Mouse (Mus musculus) limb, embryonic 14.5 days (tissue): ENCODE measurements at regions not wholly inside any gene's neighbourhood (a gene's known extent, or its start where the extent isn't known, plus 50 kb on each side); places are given as distances from the start of the nearest gene placed in this dataset.

Experiments used
- ATAC-seq: fragments of 200-750 bp; cut with Nextera tagmentation; 2 replicates; pipeline ENCODE4 v1.8.0; 2017; ENCODE audit warnings: low read depth, moderate number of reproducible peaks, moderate TSS enrichment; ENCODE audit not compliant: low FRiP score
- DNase-seq: peaks from one replicate; pipeline ENCODE4 v3.0.0-alpha.2; 2015; ENCODE audit warnings: low spot score
- H3K27ac ChIP-seq: fragments of 300-500 bp; sonication (generic); replicated peaks from 2 replicates; pipeline ENCODE4 v1.5.1; 2014; ENCODE audit warnings: low read depth, mild to moderate bottlenecking, low read length, moderate library complexity, mixed read lengths
- H3K27me3 ChIP-seq: fragments of 300-500 bp; sonication (generic); 2 replicates; pipeline ENCODE4 v1.6.1; 2014; ENCODE audit warnings: low read length, mixed read lengths; ENCODE audit not compliant: control insufficient read depth, insufficient read depth
- H3K36me3 ChIP-seq: fragments of 300-500 bp; sonication (generic); 2 replicates; pipeline ENCODE4 v1.6.1; 2014; ENCODE audit warnings: mild to moderate bottlenecking, low read length, moderate library complexity, mixed read lengths; ENCODE audit not compliant: control insufficient read depth, insufficient read depth
- H3K4me1 ChIP-seq: fragments of 300-500 bp; sonication (generic); 2 replicates; pipeline ENCODE4 v1.6.1; 2014; ENCODE audit warnings: antibody characterized with exemption, low read length, mixed read lengths; ENCODE audit not compliant: control insufficient read depth, insufficient read depth
- H3K4me2 ChIP-seq: fragments of 300-500 bp; sonication (generic); replicated peaks from 2 replicates; pipeline ENCODE4 v1.6.1; 2014; ENCODE audit warnings: low read depth, mild to moderate bottlenecking, low read length, moderate library complexity; ENCODE audit not compliant: severe bottlenecking
- H3K4me3 ChIP-seq: fragments of 300-500 bp; sonication (generic); replicated peaks from 2 replicates; pipeline ENCODE4 v1.5.1; 2014; ENCODE audit warnings: low read length
- H3K9ac ChIP-seq: fragments of 300-500 bp; sonication (generic); 2 replicates; pipeline ENCODE4 v1.6.1; 2014; ENCODE audit warnings: mild to moderate bottlenecking, low read depth, low read length, moderate library complexity; ENCODE audit not compliant: severe bottlenecking
- H3K9me3 ChIP-seq: fragments of 300-500 bp; sonication (generic); 2 replicates; pipeline ENCODE4 v1.6.1; 2016; ENCODE audit warnings: low read length; ENCODE audit not compliant: control insufficient read depth
- POLR2A ChIP-seq: fragments of 200-500 bp; IDR thresholded peaks from 2 replicates; pipeline ENCODE4 v1.8.0; 2012; ENCODE audit warnings: inconsistent platforms, mild to moderate bottlenecking, moderate library complexity, borderline replicate concordance; ENCODE audit not compliant: insufficient read depth, insufficient read length; ENCODE audit errors: extremely low read depth
- WGBS: fragments of 180-500 bp; shearing (Covaris S2); extraction: QIAGEN DNeasy Blood & Tissue Kit; methylation state at CpG from one replicate; pipeline ENCODE4 v1.1.7; 2014; 5-methylcytosine and 5-hydroxymethylcytosine counted together

DNA sequence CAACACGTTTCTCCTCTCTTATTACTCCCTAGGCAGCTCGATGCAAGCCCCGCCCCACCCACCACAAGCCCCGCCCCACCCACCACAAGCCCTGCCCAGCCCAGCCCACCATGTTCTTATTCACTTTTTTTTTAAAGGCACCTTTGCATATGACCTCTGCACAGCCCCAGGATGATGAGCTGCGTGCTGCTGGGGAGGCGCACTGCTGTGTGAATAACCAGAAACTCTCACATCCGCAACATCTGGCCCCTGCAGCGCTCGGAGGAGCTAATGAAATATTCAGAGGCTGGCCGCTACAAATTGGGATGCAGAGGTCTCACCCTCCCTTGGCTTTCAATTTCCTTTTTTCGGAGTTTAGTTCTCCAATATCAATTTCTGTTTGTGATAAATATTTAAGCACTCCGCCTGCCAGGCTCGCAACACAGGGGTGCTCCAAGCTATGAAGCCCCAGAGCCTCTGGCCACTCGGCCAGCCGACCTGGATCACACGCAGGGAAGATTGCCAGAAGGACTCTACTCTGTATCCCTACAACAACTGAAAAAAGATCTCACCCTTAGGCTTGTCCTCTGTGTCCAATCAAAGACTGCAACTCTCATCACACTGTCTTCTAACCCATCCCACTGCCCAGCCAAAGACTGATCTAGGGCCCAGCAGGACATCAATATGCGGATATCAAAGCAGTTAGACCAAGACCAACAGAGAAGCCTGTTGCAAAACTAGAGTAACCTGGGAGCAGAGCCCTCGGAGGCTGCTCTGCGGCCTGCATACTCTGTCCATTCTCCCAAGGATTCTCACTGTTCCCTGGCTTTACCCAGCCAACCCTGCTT, 245.6 kb upstream of the Hs6st1 start:
- Histone ChIP-seq H3K4me1 (peaks cover 14% of the 10 kb centered on the region), H3K27me3 (no peaks in the 10 kb centered on the region), H3K4me2 (peak overlapping the region; percentile 23; the same call in 1 of the 2 replicates), H3K4me3 (no peak overlapping the region), H3K27ac (no peak overlapping the region), H3K9me3 (no peaks in the 10 kb centered on the region), H3K36me3 (no peaks in the 10 kb centered on the region), H3K9ac (no peak overlapping the region)
- 42% methylated on average over 19 of the region's 19 CpGs for WGBS
- ATAC-seq (no peak), DNase-seq (no peak)
- TF ChIP-seq POLR2A = no peak

GRCm38 (mm10) chr1:35823496-35823895, 244.7 kb upstream of the Hs6st1 start:
- Histone ChIP-seq H3K9me3 (no peaks in the 10 kb centered on the region), H3K27me3 (no peaks in the 10 kb centered on the region), H3K27ac (no peak overlapping the region), H3K36me3 (no peaks in the 10 kb centered on the region), H3K4me2 (no peak overlapping the region), H3K4me1 (peaks cover 14% of the 10 kb centered on the region), H3K4me3 (no peak overlapping the region), H3K9ac (no peak overlapping the region)
- 85% methylated on average over 4 of the region's 4 CpGs for WGBS
- no peak for DNase-seq
- no peak for TF ChIP-seq POLR2A
- ATAC-seq = no peak

DNA sequence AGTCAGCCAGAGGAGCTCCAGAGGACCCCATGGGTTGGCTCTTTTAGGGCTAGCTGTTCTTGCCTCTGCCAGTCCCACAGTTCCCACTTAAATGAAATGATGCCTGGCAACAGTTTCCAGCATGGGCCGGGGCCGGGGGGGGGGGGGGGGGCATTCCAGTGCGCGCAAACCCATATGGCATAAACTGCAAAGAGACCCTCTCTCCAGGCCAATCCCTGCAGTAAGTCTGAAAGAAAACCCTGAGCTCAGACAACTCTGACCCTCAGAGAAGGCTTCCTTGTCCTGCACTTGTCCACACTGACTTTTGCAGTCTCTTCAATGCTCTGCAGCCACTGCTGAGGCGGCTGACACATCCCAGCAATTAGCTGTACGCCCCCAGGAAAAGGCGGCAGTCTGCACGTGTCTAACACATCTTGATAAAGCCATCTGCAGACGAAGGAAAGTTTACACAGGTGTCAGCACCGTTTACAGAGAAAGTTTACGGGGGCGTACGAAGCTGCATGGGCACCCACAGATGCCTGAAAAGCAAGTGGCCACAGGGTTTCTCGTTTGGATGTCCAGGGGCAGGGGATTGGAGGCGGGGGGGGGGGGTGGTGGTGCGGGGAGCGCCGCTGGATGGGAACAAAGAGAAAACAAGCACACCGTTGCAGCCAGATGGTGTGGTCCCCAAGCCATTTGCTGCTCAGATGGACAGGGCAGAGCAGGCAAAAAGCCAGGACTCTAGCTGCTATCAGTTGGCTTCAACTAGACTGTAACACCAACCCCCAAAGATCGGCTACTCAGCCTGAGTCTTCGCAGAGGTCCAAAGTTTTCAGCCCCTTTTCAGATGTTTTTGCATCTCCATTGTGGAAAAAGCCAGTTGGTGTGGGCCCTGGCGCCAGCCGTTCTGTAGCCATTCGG, 244.0 kb upstream of the Hs6st1 start:
- ATAC-seq = no peak
- Histone ChIP-seq H3K9me3 (no peaks in the 10 kb centered on the region), H3K4me3 (no peak overlapping the region), H3K9ac (no peak overlapping the region), H3K27ac (no peak overlapping the region), H3K4me2 (no peak overlapping the region), H3K4me1 (peaks cover 14% of the 10 kb centered on the region), H3K27me3 (no peaks in the 10 kb centered on the region), H3K36me3 (no peaks in the 10 kb centered on the region)
- 35% methylated on average over 20 of the region's 24 CpGs for WGBS
- no peak for TF ChIP-seq POLR2A
- DNase-seq = no peak

GRCm38 (mm10) chr1:35825531-35825966, 242.7 kb upstream of the Hs6st1 start:
- no peak overlapping the region for H3K27ac ChIP-seq
- 59% methylated on average over 10 of the region's 10 CpGs for WGBS
- H3K9ac ChIP-seq = no peak overlapping the region
- no peaks in the 10 kb centered on the region for H3K27me3 ChIP-seq
- no peak for DNase-seq
- H3K9me3 ChIP-seq = no peaks in the 10 kb centered on the region
- no peak for TF ChIP-seq POLR2A
- ATAC-seq = peak; percentile 21; the same call in 1 of the 2 replicates
- H3K4me3 ChIP-seq = no peak overlapping the region
- H3K4me2 ChIP-seq = no peak overlapping the region
- H3K4me1 ChIP-seq = peaks cover 14% of the 10 kb centered on the region
- no peaks in the 10 kb centered on the region for H3K36me3 ChIP-seq

- H3K36me3 ChIP-seq = no peaks in the 10 kb centered on the region
- H3K4me3 ChIP-seq = no peak overlapping the region
- H3K4me1 ChIP-seq = peaks cover 14% of the 10 kb centered on the region
- ATAC-seq = no peak
- H3K4me2 ChIP-seq = no peak overlapping the region
- no peak overlapping the region for H3K27ac ChIP-seq
- H3K9me3 ChIP-seq = no peaks in the 10 kb centered on the region
- H3K27me3 ChIP-seq = no peaks in the 10 kb centered on the region
- no peak for DNase-seq
- no peak overlapping the region for H3K9ac ChIP-seq
- 91% methylated on average over 7 of the region's 7 CpGs for WGBS
- TF ChIP-seq POLR2A = no peak
These were observed 241.6 kb upstream of the Hs6st1 start for GRCm38 (mm10) chr1:35826575-35827114.
